Mouse (Mus musculus): Measurements from ENCODE around the gene Gm28308.

The Gm28308 gene

GRCm38 (mm10) chr6:52189909-52190308 is 23.2 kb downstream of the Gm28308 start:
- CTCF ChIA-PET: interaction anchor here (0.6 kb wide), 1 partner anchor 405 kb away, joined by 4 read pairs; no protein-coding TSS in a partner anchor

DNA sequence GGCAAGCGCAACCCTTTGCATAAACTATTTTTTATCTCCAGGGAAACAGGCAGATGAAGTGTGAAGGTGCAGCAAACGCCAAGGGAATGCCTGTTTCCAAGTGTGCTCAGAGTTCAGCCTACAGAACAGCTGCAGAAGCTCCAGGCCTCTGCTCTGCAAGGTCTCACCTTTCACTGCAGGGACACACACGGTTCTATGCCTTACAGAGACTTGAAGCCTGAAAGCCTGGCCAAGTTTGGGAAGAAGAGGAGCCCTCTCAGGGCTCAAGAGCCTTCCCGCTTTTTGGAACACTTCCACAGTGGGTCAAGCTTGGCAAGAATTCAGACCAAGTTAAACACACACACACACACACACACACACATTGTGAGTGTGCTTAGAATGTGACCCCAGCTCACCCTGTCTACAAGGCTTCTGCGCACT is 24.0 kb downstream of the Gm28308 start:
- CTCF ChIA-PET: no interaction called here

- CTCF ChIA-PET: no interaction called here
Observed at GRCm38 (mm10) chr6:52186500-52186899, 26.6 kb downstream of the Gm28308 start.

DNA sequence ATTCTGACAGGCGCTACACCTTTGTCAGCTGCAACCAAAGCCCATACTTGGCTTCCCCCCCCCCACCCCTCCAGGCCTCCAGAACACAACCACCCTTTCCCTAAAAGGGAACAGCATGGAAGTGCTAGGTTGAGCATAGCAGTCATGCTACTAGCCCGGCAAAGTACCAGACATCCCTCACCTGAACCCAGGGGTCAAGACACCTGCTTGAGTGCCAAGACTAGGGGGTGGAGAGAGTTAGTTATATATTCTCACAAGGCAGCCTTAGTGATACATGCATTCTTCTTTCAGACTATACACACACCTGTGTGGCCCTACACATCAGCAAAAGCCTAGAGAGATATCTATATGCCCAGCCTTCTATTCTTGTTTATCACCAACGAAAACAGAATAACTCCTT is 27.3 kb downstream of the Gm28308 start:
- CTCF ChIA-PET: no interaction called here

GRCm38 (mm10) chr6:52185222-52185621 is 27.9 kb downstream of the Gm28308 start:
- CTCF ChIA-PET: no interaction called here

DNA sequence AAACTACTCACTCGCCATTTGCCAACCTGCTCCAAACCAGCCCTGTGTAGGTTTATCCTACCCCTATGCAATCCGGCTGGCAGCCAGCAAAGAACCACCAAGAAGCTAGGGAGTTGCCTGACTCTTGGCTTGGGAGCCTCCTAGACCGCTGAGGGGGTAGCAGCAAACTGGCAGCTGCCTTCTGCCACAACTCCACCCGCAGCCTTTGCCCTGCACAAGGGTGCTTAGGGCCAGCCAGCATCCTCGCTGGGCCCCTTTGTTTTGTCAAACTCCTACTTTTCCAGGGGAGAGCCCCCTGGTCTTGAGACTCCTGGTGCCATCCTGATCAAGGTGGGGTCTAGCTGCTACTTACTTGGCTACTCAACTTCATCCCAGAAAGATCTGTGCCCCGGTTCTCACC is 28.5 kb downstream of the Gm28308 start:
- CTCF ChIA-PET: no interaction called here

DNA sequence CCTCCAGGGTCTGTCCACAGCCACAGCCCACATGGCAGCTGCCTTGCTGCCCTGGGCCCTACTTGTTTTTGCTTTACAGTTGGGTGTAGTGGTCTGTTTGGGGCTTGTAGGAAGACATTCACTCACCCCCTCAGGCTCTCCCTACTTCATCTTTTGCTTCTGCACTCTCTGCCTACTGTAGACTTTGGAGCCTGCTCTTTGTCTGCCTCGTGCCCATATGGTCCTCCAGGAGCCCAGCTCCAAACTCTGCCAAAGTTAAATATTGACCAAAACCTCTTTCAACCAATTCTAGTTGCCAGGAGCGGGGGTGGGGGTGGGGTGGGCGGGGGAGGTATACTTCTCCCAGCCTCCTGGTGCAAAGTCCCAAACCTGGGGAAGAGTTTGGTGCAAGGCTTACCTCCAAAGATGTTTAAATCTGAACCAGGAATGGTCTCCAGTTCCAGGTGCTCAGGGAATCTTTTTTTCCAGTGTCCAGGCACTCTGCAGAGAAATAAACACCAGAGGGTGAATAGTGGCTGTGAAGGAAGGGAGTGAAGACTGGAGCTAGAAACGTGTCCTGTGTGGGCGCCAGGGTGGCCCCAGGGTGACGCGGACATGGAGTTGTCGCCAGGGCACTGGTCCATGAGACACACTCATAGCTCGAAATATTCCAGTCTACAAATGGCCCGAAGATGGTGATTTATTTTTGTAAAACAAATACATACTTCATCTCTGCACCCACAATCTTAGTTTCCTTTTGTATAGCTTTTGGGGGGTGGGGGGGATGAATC is 29.6 kb downstream of the Gm28308 start:
- CTCF ChIA-PET: no interaction called here

DNA sequence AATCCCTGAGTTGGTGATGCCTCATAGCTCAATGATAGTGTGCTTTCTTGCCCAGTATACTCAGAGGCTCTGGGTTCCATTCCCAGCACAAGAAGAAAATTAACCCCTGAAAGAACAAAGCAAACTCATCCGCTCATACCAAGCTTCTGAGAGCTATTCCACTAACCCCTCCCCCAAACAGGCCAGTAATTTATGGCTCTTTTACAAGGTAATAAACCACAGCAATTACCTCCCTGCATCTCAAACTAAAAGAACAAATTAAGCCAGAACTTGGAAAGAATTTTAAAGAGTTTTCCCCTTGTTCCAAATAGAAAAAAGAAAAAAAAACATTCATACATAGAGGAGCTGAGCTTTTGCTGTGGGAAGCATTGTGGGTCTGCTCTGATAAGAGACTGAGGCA is 30.3 kb downstream of the Gm28308 start:
- CTCF ChIA-PET: no interaction called here

DNA sequence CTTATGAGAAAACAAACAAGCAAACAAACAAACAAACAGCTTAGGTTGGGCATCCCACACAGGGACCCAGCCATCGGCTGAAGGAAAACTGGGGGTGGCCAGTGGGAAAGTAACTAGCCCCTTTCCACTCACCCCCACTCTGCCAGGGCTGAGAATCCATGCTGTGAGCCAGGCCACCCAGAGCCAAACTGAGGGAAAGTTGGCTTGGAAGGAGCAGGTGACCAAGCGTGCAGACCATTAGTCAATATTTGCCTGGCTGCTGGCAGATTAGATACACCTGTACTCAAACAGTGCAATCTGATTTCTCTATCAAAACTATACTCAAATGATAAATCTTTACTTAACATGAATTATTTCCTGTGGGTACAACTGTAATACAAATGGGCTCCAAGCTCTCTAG is 31.1 kb downstream of the Gm28308 start:
- CTCF ChIA-PET: no interaction called here

- CTCF ChIA-PET: no interaction called here
Observed at GRCm38 (mm10) chr6:52180726-52181125, 32.4 kb downstream of the Gm28308 start.

DNA sequence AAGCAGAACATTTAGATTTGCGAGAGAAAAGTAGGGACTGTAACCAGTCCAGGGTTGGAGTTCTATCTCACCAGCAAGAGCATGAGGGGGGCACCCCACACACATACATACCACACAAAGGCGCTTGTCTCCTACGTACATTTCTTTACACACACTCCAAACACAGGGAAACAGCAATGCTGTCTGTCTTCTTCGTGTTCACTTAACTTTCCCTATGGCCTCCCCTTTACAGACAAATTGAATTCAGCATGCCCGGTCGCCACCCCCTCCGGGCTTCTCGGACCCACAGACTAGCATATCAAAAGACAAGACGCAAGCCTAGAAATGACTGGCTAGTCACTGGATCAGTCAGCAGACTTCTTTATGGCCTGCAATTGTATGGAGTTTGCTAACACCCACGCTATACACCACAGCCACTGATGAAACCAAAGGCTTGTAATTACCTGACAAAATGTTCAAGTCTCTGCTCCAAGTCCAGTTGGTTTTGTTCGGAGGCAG is 32.9 kb downstream of the Gm28308 start:
- CTCF ChIA-PET: no interaction called here

- CTCF ChIA-PET: no interaction called here
Observed at GRCm38 (mm10) chr6:52179690-52180089, 33.4 kb downstream of the Gm28308 start.

DNA sequence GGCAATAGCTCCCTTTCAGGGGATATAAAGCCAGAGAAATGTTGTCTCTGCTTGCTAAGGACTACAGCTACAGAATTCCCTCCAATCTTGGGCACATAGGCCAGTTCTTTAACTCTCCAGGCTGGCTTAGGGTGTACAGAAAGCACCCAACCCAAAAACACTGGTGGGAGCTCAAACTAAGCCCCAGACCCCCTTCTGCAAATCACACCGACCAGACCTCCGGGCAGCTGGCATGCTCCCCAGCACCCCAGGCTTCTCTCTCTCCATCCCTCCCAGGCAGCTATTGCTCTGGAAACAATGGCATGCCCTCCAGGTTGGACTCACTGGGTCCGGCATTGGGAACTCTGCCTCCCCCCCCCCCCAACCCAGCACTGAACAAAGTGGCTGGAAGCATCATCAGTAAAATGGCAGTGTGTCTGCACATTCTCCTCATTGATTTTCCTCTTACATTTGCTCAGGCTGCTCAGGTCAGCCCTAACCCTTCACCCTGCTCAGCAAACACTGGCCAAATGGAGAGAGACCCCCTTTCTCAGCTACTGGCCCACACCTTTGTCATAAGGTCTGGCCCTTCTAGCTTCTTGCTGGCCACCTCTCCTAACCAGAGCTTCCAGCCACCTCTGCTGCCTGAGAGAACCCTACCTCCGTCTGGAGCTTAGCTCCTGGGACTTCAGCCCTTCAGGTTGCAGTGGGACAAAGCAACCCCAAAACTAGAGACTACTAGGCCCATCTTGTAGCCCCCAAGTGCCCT is 34.0 kb downstream of the Gm28308 start:
- CTCF ChIA-PET: no interaction called here

DNA sequence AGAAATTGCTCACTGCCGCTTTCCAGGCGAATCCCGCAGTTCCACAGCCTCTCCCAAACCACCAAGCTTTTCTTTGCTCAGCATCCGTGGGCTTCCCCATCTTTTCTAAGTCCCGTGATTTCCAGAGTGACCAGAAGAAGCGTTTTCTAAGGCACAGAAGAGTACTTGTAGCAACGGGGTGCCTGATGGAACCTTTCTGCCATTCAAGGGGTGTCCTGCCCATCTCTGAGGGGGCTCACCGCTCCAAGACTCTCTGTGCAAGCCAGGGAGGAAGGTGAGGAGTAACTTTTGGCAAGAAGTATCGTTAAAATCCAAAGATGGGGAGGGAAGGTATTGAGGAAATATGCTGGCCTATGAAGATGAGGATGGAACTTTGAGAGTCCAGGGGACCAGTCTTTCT is 35.3 kb downstream of the Gm28308 start:
- CTCF ChIA-PET: no interaction called here

DNA sequence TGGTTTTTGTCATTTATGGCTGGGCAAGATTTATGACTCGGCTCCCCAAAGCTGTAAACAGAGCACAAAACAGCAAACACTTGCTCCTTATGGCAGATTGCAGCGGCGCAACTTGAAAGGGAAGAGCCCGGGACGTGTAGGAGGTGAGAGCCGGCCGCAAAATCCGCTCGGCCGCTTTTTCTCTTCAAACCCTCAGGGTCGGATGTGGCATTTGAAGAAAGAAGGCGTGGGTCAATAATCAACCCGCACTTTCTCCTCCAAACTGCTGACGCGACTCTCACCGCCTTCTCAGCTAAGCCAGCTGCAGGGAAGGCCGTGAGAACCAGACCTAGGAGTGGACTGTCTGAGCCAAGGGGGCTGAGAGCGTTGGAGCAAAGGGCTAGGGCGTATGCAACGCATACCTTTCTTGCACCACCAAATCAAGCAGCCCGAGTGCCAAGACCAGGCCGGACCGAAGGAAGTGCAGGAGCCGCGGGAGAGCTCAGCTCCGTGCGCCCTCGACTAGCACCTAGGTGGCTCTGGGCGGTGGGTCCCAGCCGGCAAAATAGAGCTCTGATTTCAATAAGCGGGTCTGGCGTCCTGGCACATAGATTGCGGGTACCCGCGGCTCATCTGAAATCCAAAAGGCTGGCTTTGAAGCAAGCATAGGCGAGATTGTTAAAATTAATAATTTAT is 35.9 kb downstream of the Gm28308 start, which contains the start of gene 5730596B20Rik:
5730596B20Rik (plus strand) TSS at position 438 of the 675 bp plus-strand sequence.
- CTCF ChIA-PET: no interaction called here

DNA sequence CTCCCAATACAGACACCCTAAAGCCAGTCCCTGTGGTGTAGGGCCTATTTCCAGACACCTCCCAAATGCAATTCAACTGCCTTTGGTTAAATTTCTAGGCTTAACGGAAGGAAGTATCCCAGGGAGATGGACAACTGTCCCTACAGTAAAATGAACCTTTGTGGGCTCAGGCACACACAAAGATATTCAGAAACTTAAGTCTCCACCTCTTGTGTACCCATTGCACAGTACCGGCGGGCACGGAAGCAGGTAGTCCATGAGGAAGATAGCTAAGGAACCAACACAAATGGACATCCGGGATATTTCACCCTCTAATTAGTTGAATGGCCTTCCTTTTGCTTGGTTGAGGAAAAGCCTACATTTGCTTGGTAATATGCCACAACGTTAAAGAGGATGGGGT is 36.7 kb downstream of the Gm28308 start:
- CTCF ChIA-PET: interaction anchor here (0.6 kb wide), 1 partner anchor 33 kb away, joined by 12 read pairs; no protein-coding TSS in a partner anchor

- CTCF ChIA-PET: interaction anchor here (0.6 kb wide), 1 partner anchor 33 kb away, joined by 12 read pairs; no protein-coding TSS in a partner anchor
Observed at GRCm38 (mm10) chr6:52175864-52176263, 37.3 kb downstream of the Gm28308 start.

- CTCF ChIA-PET: no interaction called here
Observed at GRCm38 (mm10) chr6:52174968-52175751, 38.0 kb downstream of the Gm28308 start.

DNA sequence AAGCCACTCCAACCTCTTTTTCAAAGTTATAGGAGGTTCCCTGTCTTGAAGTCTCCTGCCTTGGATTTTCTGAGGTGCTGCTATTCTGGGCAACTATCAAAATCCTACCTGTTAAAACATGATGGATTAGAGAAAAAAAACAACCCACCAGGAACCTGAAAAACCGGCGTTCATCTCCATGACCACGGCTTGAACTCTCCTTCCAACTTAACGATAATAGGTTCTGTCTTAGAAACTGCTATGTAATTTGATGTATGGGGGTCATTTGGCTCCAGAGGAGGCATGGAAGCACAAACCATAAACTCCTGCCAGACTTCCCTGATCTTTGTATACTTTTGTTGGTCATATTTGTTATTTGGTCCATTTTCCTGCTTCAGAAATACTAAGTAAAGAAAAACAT is 39.5 kb downstream of the Gm28308 start:
- CTCF ChIA-PET: no interaction called here

- CTCF ChIA-PET: no interaction called here
Observed at GRCm38 (mm10) chr6:52172501-52172900, 40.6 kb downstream of the Gm28308 start.

DNA sequence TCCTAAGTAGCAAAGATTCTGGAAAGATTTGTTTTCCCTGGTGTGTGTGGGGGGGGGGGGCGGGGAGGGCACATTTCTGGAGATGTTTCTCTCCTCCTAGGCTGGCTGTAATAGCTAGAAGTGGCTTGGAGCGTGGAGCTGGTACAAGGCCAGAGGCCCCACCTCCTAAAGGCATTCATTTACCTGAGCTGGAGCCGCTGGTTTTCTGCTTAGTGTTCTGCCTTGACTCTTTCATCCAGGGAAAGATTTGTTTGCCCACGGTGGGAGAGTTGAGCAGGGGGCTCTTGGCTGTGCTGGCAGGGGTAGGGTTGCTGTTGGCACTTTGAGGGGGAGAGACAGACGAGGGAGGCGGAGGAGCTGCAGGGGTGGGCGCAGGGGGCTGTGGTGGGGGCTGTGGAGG is 41.2 kb downstream of the Gm28308 start:
- CTCF ChIA-PET: no interaction called here

DNA sequence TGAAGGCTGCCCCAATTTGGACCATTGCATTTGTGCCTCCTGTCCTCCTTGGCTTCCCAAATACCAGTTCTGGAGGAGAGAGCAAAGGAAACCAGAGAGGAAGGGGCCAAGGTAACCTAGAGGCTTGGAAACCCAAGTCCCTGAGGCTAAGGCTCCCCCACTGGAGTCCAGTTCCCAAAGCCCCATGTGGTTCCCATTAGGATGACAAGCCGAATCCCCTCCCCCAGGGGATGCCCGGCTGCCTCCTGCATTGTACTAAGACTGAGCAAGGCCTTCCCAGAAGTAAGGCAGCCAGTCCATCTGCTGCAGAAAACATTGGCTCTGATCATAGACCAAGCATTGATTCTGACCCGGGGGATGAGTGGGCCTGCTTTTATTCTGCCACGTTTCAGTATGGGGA is 41.8 kb downstream of the Gm28308 start:
- CTCF ChIA-PET: no interaction called here
